Mouse (Mus musculus): ENCODE results near the gene Eif3i. TPM values are rescaled to one million over a fixed set of nuclear protein-coding genes. Genes with fewer than 3 reads are reported as not detected.

The Eif3i gene
- polyA plus RNA-seq, 1 experiment, result 580 TPM

Other genes with a start within 250 kb of the Eif3i start
- gene Zbtb8a, start 222.5 kb downstream of the Eif3i start, polyA plus RNA-seq (2012; rRNA removed), result 12.9 and 14.1 TPM in 2 replicates
- gene Zbtb8b, start 159.8 kb downstream of the Eif3i start, polyA plus RNA-seq (2012; rRNA removed), result 1.3 and 1.6 TPM in 2 replicates
- 22.3 and 27.9 TPM in 2 replicates for gene Bsdc1, start 139.1 kb downstream of the Eif3i start, polyA plus RNA-seq (2012; rRNA removed)
- gene Tssk3, start 109.6 kb downstream of the Eif3i start, polyA plus RNA-seq (2012; rRNA removed), result 0.72 and 2.5 TPM in 2 replicates
- 4.8 and 7.1 TPM in 2 replicates for gene Fam229a, start 109.5 kb downstream of the Eif3i start, polyA plus RNA-seq (2012; rRNA removed)
- 29.9 and 48.8 TPM in 2 replicates for gene Marcksl1, start 87.1 kb downstream of the Eif3i start, polyA plus RNA-seq (2012; rRNA removed)
- gene Hdac1, start 57.9 kb downstream of the Eif3i start, polyA plus RNA-seq (2012; rRNA removed), result 50.9 and 79.7 TPM in 2 replicates
- 3.0 and 3.2 TPM in 2 replicates for gene Lck, start 27.0 kb downstream of the Eif3i start, polyA plus RNA-seq (2012; rRNA removed)
- 4.0 and 4.6 TPM in 2 replicates for gene Fam167b, start 22.1 kb downstream of the Eif3i start, polyA plus RNA-seq (2012; rRNA removed)
- gene Tmem234, start within 50 bp of the Eif3i start, polyA plus RNA-seq (2012; rRNA removed), result 220 and 221 TPM in 2 replicates
- gene Dcdc2b, start 13.6 kb upstream of the Eif3i start, polyA plus RNA-seq (2012; rRNA removed), result 5.6 and 6.3 TPM in 2 replicates
- gene Iqcc, start 18.5 kb upstream of the Eif3i start, polyA plus RNA-seq (2012; rRNA removed), result 46.8 and 47.9 TPM in 2 replicates
- gene Ccdc28b, start 23.3 kb upstream of the Eif3i start, polyA plus RNA-seq (2012; rRNA removed), result 32.3 and 43.8 TPM in 2 replicates
- 29.3 and 34.8 TPM in 2 replicates for gene Txlna, start 40.4 kb upstream of the Eif3i start, polyA plus RNA-seq (2012; rRNA removed)
- 32.3 and 42.7 TPM in 2 replicates for gene Kpna6, start 72.1 kb upstream of the Eif3i start, polyA plus RNA-seq (2012; rRNA removed)
- gene Tmem39b, start 96.2 kb upstream of the Eif3i start, polyA plus RNA-seq (2012; rRNA removed), result 27.5 and 32.5 TPM in 2 replicates
- gene Khdrbs1, start 141.7 kb upstream of the Eif3i start, polyA plus RNA-seq (2012; rRNA removed), result 10.5 and 20.3 TPM in 2 replicates
- 32.4 and 34.0 TPM in 2 replicates for gene Ptp4a2, start 210.6 kb upstream of the Eif3i start, polyA plus RNA-seq (2012; rRNA removed)